Mouse (Mus musculus): ENCODE results near the gene Bach2. TPM values are rescaled to one million over a fixed set of nuclear protein-coding genes. Genes with fewer than 3 reads are reported as not detected.

The Bach2 gene
- polyA plus RNA-seq, 1 experiment from 2014 or later: 7.7 TPM

- 69% methylated on average over 2 of the region's 2 CpGs for WGBS
These were observed 90.0 kb downstream of the Bach2 start for GRCm38 (mm10) chr4:32328561-32328960.

GRCm38 (mm10) chr4:32330584-32331314, 92.1 kb downstream of the Bach2 start:
- Histone ChIP-seq H3K27ac (replicated peaks) (no peak overlapping the region), H3K4me3 (no peak overlapping the region), H3K36me3 (peaks cover 8% of the 10 kb centered on the region; the same call in 1 of the 2 replicates), H3K4me1 (peaks cover 36% of the 10 kb centered on the region), H3K27me3 (ENCODE audit: low read depth, poor library complexity, severe bottlenecking) (no peaks in the 10 kb centered on the region), H3K9me3 (replicated peaks) (no peaks in the 10 kb centered on the region)
- DNase-seq (ENCODE audit: low spot score): no peak
- WGBS: 94% methylated on average over 8 of the region's 8 CpGs

More at GRCm38 (mm10) chr4:32328561-32328960, 90.0 kb downstream of the Bach2 start:
- Histone ChIP-seq H3K9me3 (replicated peaks) (no peaks in the 10 kb centered on the region; the same call in 1 of the 2 replicates), H3K4me1 (peaks cover 53% of the 10 kb centered on the region), H3K36me3 (peaks cover 6% of the 10 kb centered on the region), H3K27me3 (ENCODE audit: low read depth, poor library complexity, severe bottlenecking) (no peaks in the 10 kb centered on the region), H3K4me3 (no peak overlapping the region), H3K27ac (replicated peaks) (no peak overlapping the region)
- no peak for DNase-seq (ENCODE audit: low spot score)

- Histone ChIP-seq H3K4me1 (peaks cover 30% of the 10 kb centered on the region), H3K36me3 (peaks cover 8% of the 10 kb centered on the region; the same call in 1 of the 2 replicates), H3K27me3 (ENCODE audit: low read depth, poor library complexity, severe bottlenecking) (no peaks in the 10 kb centered on the region), H3K9me3 (replicated peaks) (no peaks in the 10 kb centered on the region), H3K4me3 (no peak overlapping the region), H3K27ac (replicated peaks) (no peak overlapping the region)
- DNase-seq (ENCODE audit: low spot score): no peak
- 91% methylated on average over 12 of the region's 12 CpGs for WGBS
These were observed 93.4 kb downstream of the Bach2 start for GRCm38 (mm10) chr4:32332028-32332427.

GRCm38 (mm10) chr4:32334131-32334530, 95.5 kb downstream of the Bach2 start:
- H3K27ac ChIP-seq (replicated peaks): no peak overlapping the region
- H3K4me3 ChIP-seq: no peak overlapping the region
- no peaks in the 10 kb centered on the region; the same call in 1 of the 2 replicates for H3K27me3 ChIP-seq (ENCODE audit: low read depth, poor library complexity, severe bottlenecking)
- H3K9me3 ChIP-seq (replicated peaks): no peaks in the 10 kb centered on the region
- peaks cover 8% of the 10 kb centered on the region; the same call in 1 of the 2 replicates for H3K36me3 ChIP-seq
- no peak for DNase-seq (ENCODE audit: low spot score)
- peaks cover 18% of the 10 kb centered on the region for H3K4me1 ChIP-seq
- 87% methylated on average over 1 of the region's 1 CpGs for WGBS

- H3K9me3 ChIP-seq (replicated peaks): no peaks in the 10 kb centered on the region
- no peaks in the 10 kb centered on the region; the same call in 1 of the 2 replicates for H3K27me3 ChIP-seq (ENCODE audit: low read depth, poor library complexity, severe bottlenecking)
- H3K4me3 ChIP-seq: no peak overlapping the region
- H3K27ac ChIP-seq (replicated peaks): no peak overlapping the region
- H3K4me1 ChIP-seq: peaks cover 15% of the 10 kb centered on the region
- 89% methylated on average over 5 of the region's 5 CpGs for WGBS
- H3K36me3 ChIP-seq: peaks cover 8% of the 10 kb centered on the region; the same call in 1 of the 2 replicates
- DNase-seq (ENCODE audit: low spot score): no peak
These were observed 96.2 kb downstream of the Bach2 start for GRCm38 (mm10) chr4:32334765-32335164.

GRCm38 (mm10) chr4:32335659-32336058, 97.1 kb downstream of the Bach2 start:
- Histone ChIP-seq H3K4me1 (peaks cover 23% of the 10 kb centered on the region), H3K27ac (replicated peaks) (no peak overlapping the region), H3K4me3 (no peak overlapping the region), H3K9me3 (replicated peaks) (no peaks in the 10 kb centered on the region), H3K27me3 (ENCODE audit: low read depth, poor library complexity, severe bottlenecking) (no peaks in the 10 kb centered on the region; the same call in 1 of the 2 replicates), H3K36me3 (peaks cover 8% of the 10 kb centered on the region; the same call in 1 of the 2 replicates)
- WGBS: 93% methylated on average over 12 of the region's 12 CpGs
- DNase-seq (ENCODE audit: low spot score): no peak

- Histone ChIP-seq H3K9me3 (replicated peaks) (no peaks in the 10 kb centered on the region), H3K36me3 (peaks cover 8% of the 10 kb centered on the region; the same call in 1 of the 2 replicates), H3K4me3 (no peak overlapping the region), H3K27me3 (ENCODE audit: low read depth, poor library complexity, severe bottlenecking) (no peaks in the 10 kb centered on the region; the same call in 1 of the 2 replicates), H3K4me1 (peaks cover 28% of the 10 kb centered on the region), H3K27ac (replicated peaks) (no peak overlapping the region)
- no peak for DNase-seq (ENCODE audit: low spot score)
- WGBS: 72% methylated on average over 4 of the region's 4 CpGs
These were observed 98.0 kb downstream of the Bach2 start for GRCm38 (mm10) chr4:32336642-32337041.

GRCm38 (mm10) chr4:32337638-32338037, 99.0 kb downstream of the Bach2 start:
- Histone ChIP-seq H3K9me3 (replicated peaks) (no peaks in the 10 kb centered on the region), H3K27ac (replicated peaks) (no peak overlapping the region), H3K4me1 (peaks cover 29% of the 10 kb centered on the region), H3K27me3 (ENCODE audit: low read depth, poor library complexity, severe bottlenecking) (no peaks in the 10 kb centered on the region; the same call in 1 of the 2 replicates), H3K36me3 (0 out of 2 replicates have a peak, but pooled peaks cover 3% of the 10 kb centered on the region), H3K4me3 (no peak overlapping the region)
- DNase-seq (ENCODE audit: low spot score): no peak
- WGBS: 42% methylated on average over 11 of the region's 11 CpGs

- Histone ChIP-seq H3K27ac (replicated peaks) (no peak overlapping the region), H3K9me3 (replicated peaks) (no peaks in the 10 kb centered on the region), H3K36me3 (0 out of 2 replicates have a peak, but pooled peaks cover 3% of the 10 kb centered on the region), H3K4me1 (peaks cover 37% of the 10 kb centered on the region), H3K4me3 (no peak overlapping the region), H3K27me3 (ENCODE audit: low read depth, poor library complexity, severe bottlenecking) (no peaks in the 10 kb centered on the region; the same call in 1 of the 2 replicates)
- WGBS: 93% methylated on average over 10 of the region's 10 CpGs
- no peak for DNase-seq (ENCODE audit: low spot score)
These were observed 99.8 kb downstream of the Bach2 start for GRCm38 (mm10) chr4:32338451-32338850.

GRCm38 (mm10) chr4:32340844-32341243, 102.2 kb downstream of the Bach2 start:
- 28% methylated on average over 7 of the region's 7 CpGs for WGBS
- no peak for DNase-seq (ENCODE audit: low spot score)
- Histone ChIP-seq H3K9me3 (replicated peaks) (no peaks in the 10 kb centered on the region), H3K36me3 (no peaks in the 10 kb centered on the region), H3K4me3 (no peak overlapping the region), H3K4me1 (peaks cover 47% of the 10 kb centered on the region), H3K27me3 (ENCODE audit: low read depth, poor library complexity, severe bottlenecking) (no peaks in the 10 kb centered on the region; the same call in 1 of the 2 replicates), H3K27ac (replicated peaks) (no peak overlapping the region)

GRCm38 (mm10) chr4:32342269-32342668, 103.7 kb downstream of the Bach2 start:
- H3K27me3 ChIP-seq (ENCODE audit: low read depth, poor library complexity, severe bottlenecking): no peaks in the 10 kb centered on the region; the same call in 1 of the 2 replicates
- 75% methylated on average over 7 of the region's 7 CpGs for WGBS
- peaks cover 41% of the 10 kb centered on the region for H3K4me1 ChIP-seq
- H3K27ac ChIP-seq (replicated peaks): no peak overlapping the region
- H3K4me3 ChIP-seq: no peak overlapping the region
- no peak for DNase-seq (ENCODE audit: low spot score)
- H3K9me3 ChIP-seq (replicated peaks): no peaks in the 10 kb centered on the region
- no peaks in the 10 kb centered on the region for H3K36me3 ChIP-seq

- 54% methylated on average over 14 of the region's 14 CpGs for WGBS
- Histone ChIP-seq H3K27ac (replicated peaks) (peak overlapping the region; percentile 75), H3K4me1 (peaks cover 32% of the 10 kb centered on the region), H3K36me3 (no peaks in the 10 kb centered on the region), H3K27me3 (ENCODE audit: low read depth, poor library complexity, severe bottlenecking) (no peaks in the 10 kb centered on the region), H3K9me3 (replicated peaks) (no peaks in the 10 kb centered on the region), H3K4me3 (no peak overlapping the region)
- DNase-seq (ENCODE audit: low spot score): peak; percentile 21
These were observed 104.9 kb downstream of the Bach2 start for GRCm38 (mm10) chr4:32343256-32344165.

Data from midbrain, embryonic 10.5 days (tissue).